Mouse (Mus musculus): ENCODE data around the gene Sik2. TPM values are rescaled to one million over a fixed set of nuclear protein-coding genes. Genes with fewer than 3 reads are reported as not detected.

Sik2 gene
- total and polyA plus RNA-seq, 3 experiments, result 1.9 to 8.2 (median 6.0) TPM

DNA sequence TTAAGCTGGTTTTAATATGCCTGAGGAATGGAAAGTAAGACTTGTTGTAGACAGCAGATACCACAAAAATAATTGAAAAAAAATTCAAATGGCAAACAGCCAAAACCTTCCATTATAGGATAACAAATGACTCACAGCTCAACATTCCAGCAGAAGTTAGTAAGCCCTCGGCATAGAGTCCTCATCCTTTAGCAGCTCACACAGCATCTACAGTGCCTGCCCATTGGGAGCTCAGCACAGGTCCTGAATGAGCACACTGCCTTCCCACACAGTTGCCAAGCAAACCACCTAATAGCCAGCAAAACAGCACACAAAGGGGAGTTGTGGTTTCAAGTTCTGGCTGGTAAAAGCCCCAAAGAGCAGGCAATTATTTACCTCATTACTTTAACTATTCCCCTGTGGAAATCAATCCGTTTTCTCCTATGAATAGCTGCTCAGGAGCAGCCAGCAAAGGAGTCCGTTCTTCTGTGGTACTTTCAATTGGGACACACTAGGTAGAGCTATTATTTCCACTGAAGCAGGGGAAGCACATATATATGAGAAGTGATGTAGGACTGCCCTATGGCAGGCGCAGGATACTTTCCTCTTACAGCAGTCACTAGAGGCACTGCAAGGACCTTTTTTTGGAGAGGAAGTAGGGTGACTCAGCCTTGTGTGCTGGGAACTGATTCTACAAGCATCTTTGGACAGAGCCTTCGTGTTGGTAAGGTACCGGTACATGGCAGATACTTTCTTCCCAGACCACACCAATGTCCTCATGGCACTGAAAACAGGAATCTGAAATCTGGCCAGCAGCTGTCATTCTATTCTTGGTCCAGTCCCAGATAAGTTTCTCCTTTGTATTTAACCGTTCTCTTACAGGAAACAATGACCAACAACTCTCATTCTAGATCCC, 108.6 kb downstream of the Sik2 start:
- no peaks in the 10 kb centered on the region for H3K9me3 ChIP-seq (replicated peaks; ENCODE audit: low read length)
- no peak overlapping the region for H3K4me3 ChIP-seq (replicated peaks in 1 of 3; ENCODE audit: low read depth in 2 of 3, low read length in 2 of 3, poor library complexity in 1 of 3)
- H3K79me2 ChIP-seq (replicated peaks; ENCODE audit: control insufficient read depth, extremely low read depth, insufficient read depth, poor library complexity, severe bottlenecking), result 0 out of 2 replicates have a peak, but pooled peaks cover 3% of the 10 kb centered on the region
- H3K27ac ChIP-seq (ENCODE audit: insufficient read depth, low read depth), result no peak overlapping the region
- DNase-seq (ENCODE audit: extremely low read depth), result peak; percentile 21
- no peaks in the 10 kb centered on the region for H3K27me3 ChIP-seq (replicated peaks)
- in situ Hi-C loops (cut with MboI; ENCODE audit: low pct_ligation_motif_present, low pct_unique_long_range_greater_than_20kb, low sequenced_read_pairs) (no loop called here), dilution Hi-C loops (cut with MboI; ENCODE audit: extremely low pct_ligation_motif_present, extremely low pct_unique_long_range_greater_than_20kb, low sequenced_read_pairs) (no loop called here)
- H3K4me2 ChIP-seq (ENCODE audit: insufficient read depth, low read depth, poor library complexity, severe bottlenecking), result no peak overlapping the region
- H3K4me1 ChIP-seq (ENCODE audit: control insufficient read depth in 1 of 2, insufficient read depth in 2 of 2), result peaks cover 7 to 43% of the 10 kb centered on the region in 2 experiments
- peaks cover 33 to 57% of the 10 kb centered on the region in 2 experiments for H3K36me3 ChIP-seq (replicated peaks in 1 of 2; ENCODE audit: control insufficient read depth in 1 of 2, insufficient read depth in 1 of 2, low read length in 1 of 2)
- no peak for TF ChIP-seq ETS1 (conservative IDR thresholded peaks at IDR 0.05; ENCODE audit: low read depth, low read length)
- TF ChIP-seq GABPA (IDR thresholded peaks at IDR 0.05; ENCODE audit: insufficient replicate concordance, low read depth, low read length), result no peak
- no peak for TF ChIP-seq TBP (conservative IDR thresholded peaks at IDR 0.05; ENCODE audit: low read depth, low read length)
- TF ChIP-seq RAD21 (IDR thresholded peaks at IDR 0.05; ENCODE audit: low read depth, low read length), result no peak
- TF ChIP-seq USF1 (IDR thresholded peaks at IDR 0.05; ENCODE audit: low read depth, low read length), result no peak
- no peak for TF ChIP-seq POLR2A (IDR thresholded peaks at IDR 0.05; ENCODE audit: low read depth, low read length)
- no peak for TF ChIP-seq ZMIZ1 (IDR thresholded peaks at IDR 0.05; ENCODE audit: low read depth, low read length)
- TF ChIP-seq SIN3A (IDR thresholded peaks at IDR 0.05; ENCODE audit: low read length), result no peak
- H3K9ac ChIP-seq (ENCODE audit: insufficient read depth, low read depth), result no peak overlapping the region

DNA sequence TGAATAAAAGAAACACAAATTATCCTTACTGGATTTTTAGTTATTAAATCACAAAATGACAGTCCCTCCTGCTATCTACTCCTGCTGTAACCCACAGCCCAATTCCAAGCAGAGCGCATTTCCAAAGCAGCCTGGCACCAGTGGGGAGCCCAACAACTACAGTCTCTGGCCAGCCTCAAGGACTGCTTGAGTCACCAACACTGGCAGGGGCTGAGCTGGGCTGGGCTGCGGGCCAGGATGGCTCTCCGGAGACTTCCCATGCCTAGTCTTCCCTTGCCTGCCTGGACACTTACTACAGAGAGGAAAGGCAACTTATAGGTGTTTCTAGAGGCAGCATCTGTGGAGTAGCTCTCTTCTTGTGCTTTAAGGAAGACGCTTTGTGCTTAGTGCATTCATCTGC, 115.2 kb downstream of the Sik2 start:
- Histone ChIP-seq H3K4me1 (ENCODE audit: control insufficient read depth in 1 of 2, insufficient read depth in 2 of 2) (peaks cover 0 to 16% of the 10 kb centered on the region in 2 experiments; a peak in 2 of 4 replicates), H3K79me2 (replicated peaks; ENCODE audit: control insufficient read depth, extremely low read depth, insufficient read depth, poor library complexity, severe bottlenecking) (no peaks in the 10 kb centered on the region), H3K9ac (ENCODE audit: insufficient read depth, low read depth) (no peak overlapping the region), H3K4me3 (replicated peaks in 1 of 3; ENCODE audit: low read depth in 2 of 3, low read length in 2 of 3, poor library complexity in 1 of 3) (no peak overlapping the region), H3K9me3 (replicated peaks; ENCODE audit: low read length) (no peaks in the 10 kb centered on the region), H3K4me2 (ENCODE audit: insufficient read depth, low read depth, poor library complexity, severe bottlenecking) (no peak overlapping the region), H3K27ac (ENCODE audit: insufficient read depth, low read depth) (no peak overlapping the region), H3K27me3 (replicated peaks) (no peaks in the 10 kb centered on the region), H3K36me3 (replicated peaks in 1 of 2; ENCODE audit: control insufficient read depth in 1 of 2, insufficient read depth in 1 of 2, low read length in 1 of 2) (peaks cover 60 to 87% of the 10 kb centered on the region in 2 experiments)
- dilution Hi-C loops (cut with MboI; ENCODE audit: extremely low pct_ligation_motif_present, extremely low pct_unique_long_range_greater_than_20kb, low sequenced_read_pairs), result no loop called here
- no peak for TF ChIP-seq E2F4 (IDR thresholded peaks at IDR 0.05; ENCODE audit: insufficient replicate concordance, low read depth, low read length)
- TF ChIP-seq MEF2A (IDR thresholded peaks at IDR 0.05; ENCODE audit: borderline replicate concordance, low read depth, low read length), result no peak
- TF ChIP-seq IRF4 (IDR thresholded peaks at IDR 0.05; ENCODE audit: low read depth, low read length), result no peak
- no peak for TF ChIP-seq RCOR1 (conservative IDR thresholded peaks at IDR 0.05; ENCODE audit: low read depth, low read length)
- no peak for TF ChIP-seq KAT2A (IDR thresholded peaks at IDR 0.05; ENCODE audit: insufficient replicate concordance, low read length)
- TF ChIP-seq MXI1 (IDR thresholded peaks at IDR 0.05; ENCODE audit: low read depth, low read length), result no peak
- TF ChIP-seq CHD1 (IDR thresholded peaks at IDR 0.05; ENCODE audit: low read depth, low read length), result no peak
- TF ChIP-seq SMC3 (IDR thresholded peaks at IDR 0.05; ENCODE audit: low read depth, low read length), result no peak
- no peak for TF ChIP-seq JUND (conservative IDR thresholded peaks at IDR 0.05; ENCODE audit: low read depth, low read length)
- TF ChIP-seq MAX (IDR thresholded peaks at IDR 0.05; ENCODE audit: low read length), result no peak
- TF ChIP-seq GABPA (IDR thresholded peaks at IDR 0.05; ENCODE audit: insufficient replicate concordance, low read depth, low read length), result no peak
- no peak for TF ChIP-seq NRF1 (IDR thresholded peaks at IDR 0.05; ENCODE audit: low read depth, low read length)
- TF ChIP-seq USF2 (conservative IDR thresholded peaks at IDR 0.05; ENCODE audit: low read depth, low read length), result no peak
- TF ChIP-seq TBP (conservative IDR thresholded peaks at IDR 0.05; ENCODE audit: low read depth, low read length), result no peak
- no peak for TF ChIP-seq USF1 (IDR thresholded peaks at IDR 0.05; ENCODE audit: low read depth, low read length)
- no peak for TF ChIP-seq MAZ (IDR thresholded peaks at IDR 0.05; ENCODE audit: low read depth, low read length)
- no peak for TF ChIP-seq CTCF (conservative IDR thresholded peaks at IDR 0.05 in 1 of 2, IDR thresholded peaks at IDR 0.05 in 1 of 2; ENCODE audit: low read depth in 2 of 2, low read length in 2 of 2)
- DNase-seq (ENCODE audit: extremely low read depth), result no peak
- in situ Hi-C loops (cut with MboI; ENCODE audit: low pct_ligation_motif_present, low pct_unique_long_range_greater_than_20kb, low sequenced_read_pairs), result no loop called here
